Mouse (Mus musculus): ENCODE data around the gene Pcnx3. TPM values are rescaled to one million over a fixed set of nuclear protein-coding genes. Genes with fewer than 3 reads are reported as not detected.

Gene Pcnx3
- polyA plus RNA-seq, 1 experiment from 2014 or later: 20.9 TPM

DNA sequence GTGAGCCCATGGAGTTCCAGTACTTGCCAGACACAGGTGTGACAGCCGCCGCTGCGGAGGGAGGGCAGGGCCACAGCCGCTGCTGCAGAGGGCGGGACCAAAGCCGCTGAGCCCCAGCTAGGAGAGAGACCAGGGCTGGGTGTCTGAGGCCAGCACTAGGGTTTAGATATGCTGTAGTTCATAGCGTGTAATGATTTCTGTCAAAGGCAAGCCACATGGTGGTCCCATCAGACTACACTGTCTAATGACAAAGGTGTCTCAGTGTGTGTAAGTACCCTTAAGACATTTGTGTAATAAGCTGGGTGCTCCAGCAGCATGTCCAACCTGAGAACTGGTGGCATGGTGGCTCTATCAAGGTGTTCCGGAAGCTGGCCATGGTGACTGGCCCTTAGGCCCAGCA, 47.1 kb downstream of the Pcnx3 start:
- H3K36me3 ChIP-seq (ENCODE audit: control insufficient read depth, insufficient read depth, low read length): peaks cover 80% of the 10 kb centered on the region
- no peak overlapping the region for H3K4me3 ChIP-seq (ENCODE audit: low read depth, low read length)
- WGBS: 94% methylated on average over 8 of the region's 8 CpGs
- no peaks in the 10 kb centered on the region for H3K9me3 ChIP-seq (replicated peaks; ENCODE audit: control insufficient read depth, low read length)
- no peak overlapping the region for H3K4me2 ChIP-seq (ENCODE audit: low read length)
- H3K9ac ChIP-seq (ENCODE audit: low read length): no peak overlapping the region
- H3K27me3 ChIP-seq (replicated peaks; ENCODE audit: control insufficient read depth, insufficient read depth, low read length): no peaks in the 10 kb centered on the region
- ATAC-seq (no peak), DNase-seq (ENCODE audit: low spot score) (no peak)
- no peak overlapping the region for H3K27ac ChIP-seq (ENCODE audit: low read depth, low read length)
- peaks cover 7% of the 10 kb centered on the region; the same call in 1 of the 2 replicates for H3K4me1 ChIP-seq (ENCODE audit: control insufficient read depth, insufficient read depth, low read length)

DNA sequence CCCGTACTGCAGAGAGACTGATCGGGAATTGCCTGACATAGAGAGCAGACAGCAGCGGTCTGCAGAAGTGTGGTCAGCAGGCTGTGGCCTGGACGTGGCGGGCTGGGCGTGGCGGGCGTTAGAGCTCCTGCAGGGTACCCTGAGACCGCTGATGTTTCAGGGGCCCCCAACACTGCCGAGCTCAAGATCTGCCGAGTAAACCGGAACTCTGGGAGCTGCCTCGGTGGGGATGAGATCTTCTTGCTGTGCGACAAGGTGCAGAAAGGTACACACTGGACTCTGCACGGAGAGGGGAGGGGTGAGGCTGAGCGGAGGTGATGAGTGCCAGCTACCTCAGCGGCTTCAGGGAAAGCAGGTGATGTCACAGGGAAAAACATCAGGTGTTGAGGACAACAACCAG, 47.7 kb downstream of the Pcnx3 start:
- no peak for ATAC-seq
- Histone ChIP-seq H3K4me3 (ENCODE audit: low read depth, low read length) (no peak overlapping the region), H3K4me2 (ENCODE audit: low read length) (no peak overlapping the region), H3K27ac (ENCODE audit: low read depth, low read length) (no peak overlapping the region), H3K9me3 (replicated peaks; ENCODE audit: control insufficient read depth, low read length) (no peaks in the 10 kb centered on the region), H3K27me3 (replicated peaks; ENCODE audit: control insufficient read depth, insufficient read depth, low read length) (no peaks in the 10 kb centered on the region), H3K4me1 (ENCODE audit: control insufficient read depth, insufficient read depth, low read length) (peaks cover 8% of the 10 kb centered on the region; the same call in 1 of the 2 replicates), H3K9ac (ENCODE audit: low read length) (no peak overlapping the region), H3K36me3 (ENCODE audit: control insufficient read depth, insufficient read depth, low read length) (peaks cover 74% of the 10 kb centered on the region)
- no peak for DNase-seq (ENCODE audit: low spot score)
- WGBS: 92% methylated on average over 17 of the region's 17 CpGs

GRCm38 (mm10) chr19:5640339-5640738, 48.4 kb downstream of the Pcnx3 start:
- ATAC-seq (no peak), DNase-seq (ENCODE audit: low spot score) (no peak)
- no peak overlapping the region for H3K4me3 ChIP-seq (ENCODE audit: low read depth, low read length)
- no peaks in the 10 kb centered on the region for H3K9me3 ChIP-seq (replicated peaks; ENCODE audit: control insufficient read depth, low read length)
- no peak overlapping the region for H3K27ac ChIP-seq (ENCODE audit: low read depth, low read length)
- 83% methylated on average over 9 of the region's 9 CpGs for WGBS
- no peak overlapping the region for H3K4me2 ChIP-seq (ENCODE audit: low read length)
- no peak overlapping the region for H3K9ac ChIP-seq (ENCODE audit: low read length)
- peaks cover 67% of the 10 kb centered on the region for H3K36me3 ChIP-seq (ENCODE audit: control insufficient read depth, insufficient read depth, low read length)
- H3K4me1 ChIP-seq (ENCODE audit: control insufficient read depth, insufficient read depth, low read length): peaks cover 8% of the 10 kb centered on the region; the same call in 1 of the 2 replicates
- H3K27me3 ChIP-seq (replicated peaks; ENCODE audit: control insufficient read depth, insufficient read depth, low read length): no peaks in the 10 kb centered on the region

DNA sequence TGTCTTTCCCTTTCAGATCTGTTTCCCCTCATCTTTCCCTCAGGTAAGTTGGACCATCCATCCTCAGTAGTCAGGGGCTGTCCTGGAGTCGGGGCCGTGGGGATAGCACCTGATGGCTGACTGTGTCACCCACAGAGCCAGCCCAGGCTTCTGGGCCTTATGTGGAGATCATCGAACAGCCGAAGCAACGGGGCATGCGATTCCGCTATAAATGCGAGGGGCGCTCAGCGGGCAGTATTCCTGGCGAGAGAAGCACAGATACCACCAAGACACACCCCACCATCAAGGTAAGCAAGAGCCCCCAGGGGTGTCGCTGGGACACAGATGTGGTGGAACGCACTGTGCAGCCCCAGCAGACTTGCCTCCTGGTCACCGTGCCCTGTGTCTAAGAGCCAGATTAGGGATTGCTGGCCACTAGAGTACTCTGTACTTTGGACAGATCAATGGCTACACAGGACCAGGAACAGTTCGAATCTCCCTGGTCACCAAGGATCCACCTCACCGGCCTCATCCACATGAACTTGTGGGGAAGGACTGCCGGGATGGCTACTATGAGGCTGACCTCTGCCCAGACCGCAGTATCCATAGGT, 50.2 kb downstream of the Pcnx3 start:
- 91% methylated on average over 18 of the region's 18 CpGs for WGBS
- no peak for DNase-seq (ENCODE audit: low spot score)
- Histone ChIP-seq H3K4me2 (ENCODE audit: low read length) (peak overlapping the region; percentile 68), H3K9me3 (replicated peaks; ENCODE audit: control insufficient read depth, low read length) (no peaks in the 10 kb centered on the region), H3K9ac (ENCODE audit: low read length) (peak overlapping the region; percentile 88), H3K27me3 (replicated peaks; ENCODE audit: control insufficient read depth, insufficient read depth, low read length) (no peaks in the 10 kb centered on the region), H3K27ac (ENCODE audit: low read depth, low read length) (peak overlapping the region; percentile 81; the same call in 1 of the 2 replicates), H3K36me3 (ENCODE audit: control insufficient read depth, insufficient read depth, low read length) (peaks cover 49% of the 10 kb centered on the region), H3K4me1 (ENCODE audit: control insufficient read depth, insufficient read depth, low read length) (peaks cover 8% of the 10 kb centered on the region; the same call in 1 of the 2 replicates), H3K4me3 (ENCODE audit: low read depth, low read length) (peak overlapping the region; percentile 83)
- no peak for ATAC-seq

DNA sequence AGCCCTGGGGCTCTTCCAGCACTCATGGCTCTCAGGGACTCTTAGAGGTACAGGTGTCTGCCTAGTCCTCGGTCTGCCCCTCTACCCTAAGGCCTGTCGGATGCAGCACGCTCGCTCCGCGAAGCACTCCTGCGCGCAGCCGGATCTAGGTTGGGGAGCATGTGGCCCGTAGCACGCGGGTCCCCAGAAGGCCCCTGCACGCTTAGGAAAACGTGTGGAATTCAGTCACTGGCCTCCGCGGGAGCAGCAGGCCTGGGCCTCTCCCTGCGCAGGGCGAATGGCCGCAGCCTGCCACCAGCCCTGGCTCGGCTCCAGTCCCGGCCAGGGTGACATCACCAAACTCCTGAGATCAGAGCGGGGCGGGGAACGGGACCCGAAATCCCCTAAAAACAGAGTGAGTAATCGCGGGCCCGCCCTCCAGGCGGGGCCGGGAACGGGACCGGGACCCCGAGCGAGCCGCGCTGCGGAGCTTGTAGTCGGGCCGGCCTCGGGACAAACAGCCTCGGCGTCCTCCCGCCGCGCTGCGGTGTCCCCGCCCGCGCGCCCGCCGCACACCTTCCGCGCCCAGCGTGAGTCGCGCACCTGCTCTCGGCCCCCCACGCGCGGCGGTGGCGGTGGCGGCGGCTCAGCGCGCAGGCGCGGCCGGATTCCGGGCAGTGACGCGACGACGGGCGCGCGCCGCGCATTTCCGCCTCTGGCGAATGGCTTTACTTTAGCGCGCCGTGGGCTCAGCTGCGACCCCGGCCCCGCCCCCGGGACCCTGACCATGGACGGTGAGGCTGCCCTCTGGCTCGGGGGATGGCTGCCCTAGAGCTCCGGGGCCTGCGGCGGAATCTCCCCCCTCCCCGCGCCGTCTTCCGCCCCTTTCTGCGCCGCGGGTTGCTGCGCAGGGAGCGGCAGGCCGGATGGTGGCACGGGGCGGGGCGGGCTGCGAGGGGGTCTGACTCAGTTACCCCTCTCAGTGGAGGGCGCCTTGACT, 51.4 kb downstream of the Pcnx3 start, which contains the start of gene Rela:
TSS of gene Rela (plus strand) at position 415 of the 979 bp plus-strand sequence.
- Histone ChIP-seq H3K27ac (ENCODE audit: low read depth, low read length) (peak within 1 kb of the TSS; percentile 81), H3K9me3 (replicated peaks; ENCODE audit: control insufficient read depth, low read length) (no peaks in the 10 kb centered on the region), H3K36me3 (ENCODE audit: control insufficient read depth, insufficient read depth, low read length) (peaks cover 38% of the 10 kb centered on the region), H3K4me2 (ENCODE audit: low read length) (peak within 1 kb of the TSS; percentile 68), H3K4me3 (ENCODE audit: low read depth, low read length) (peak within 1 kb of the TSS; percentile 83), H3K4me1 (ENCODE audit: control insufficient read depth, insufficient read depth, low read length) (peaks cover 8% of the 10 kb centered on the region; the same call in 1 of the 2 replicates), H3K27me3 (replicated peaks; ENCODE audit: control insufficient read depth, insufficient read depth, low read length) (no peaks in the 10 kb centered on the region), H3K9ac (ENCODE audit: low read length) (peak within 1 kb of the TSS; percentile 88)
- WGBS: under 1% methylated on average over 80 of the region's 109 CpGs
- peak; percentile 84 for DNase-seq (ENCODE audit: low spot score)
- ATAC-seq: peak; percentile 87

DNA sequence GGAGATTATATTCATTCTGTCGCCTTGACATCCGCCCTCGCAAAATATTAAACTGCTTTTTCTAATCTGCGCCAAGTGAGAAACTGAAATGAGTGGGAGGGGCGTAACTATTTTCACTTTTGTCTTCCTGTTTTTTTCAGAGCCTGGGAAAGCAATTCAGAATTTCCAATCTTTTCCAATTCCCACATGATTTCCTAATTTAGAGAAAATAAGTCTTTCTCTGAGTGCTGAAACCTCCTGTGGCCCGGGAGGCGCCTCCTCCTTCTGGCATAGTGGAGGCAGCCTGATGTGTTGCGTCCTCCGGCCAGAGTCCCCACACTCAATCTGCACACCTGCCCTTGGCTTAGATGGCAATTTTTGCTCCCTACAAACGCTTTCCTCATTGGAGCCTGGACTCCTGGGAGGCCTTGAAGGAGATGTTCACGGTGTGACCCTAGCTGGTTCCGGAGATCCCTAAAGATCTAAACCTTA, 52.1 kb downstream of the Pcnx3 start:
- Histone ChIP-seq H3K36me3 (ENCODE audit: control insufficient read depth, insufficient read depth, low read length) (peaks cover 31% of the 10 kb centered on the region), H3K9ac (ENCODE audit: low read length) (peak overlapping the region; percentile 88), H3K9me3 (replicated peaks; ENCODE audit: control insufficient read depth, low read length) (no peaks in the 10 kb centered on the region), H3K4me2 (ENCODE audit: low read length) (peak overlapping the region; percentile 68), H3K27me3 (replicated peaks; ENCODE audit: control insufficient read depth, insufficient read depth, low read length) (no peaks in the 10 kb centered on the region), H3K4me3 (ENCODE audit: low read depth, low read length) (peak overlapping the region; percentile 83), H3K4me1 (ENCODE audit: control insufficient read depth, insufficient read depth, low read length) (peaks cover 8% of the 10 kb centered on the region; the same call in 1 of the 2 replicates), H3K27ac (ENCODE audit: low read depth, low read length) (peak overlapping the region; percentile 81)
- DNase-seq (ENCODE audit: low spot score) (no peak), ATAC-seq (no peak)
- 39% methylated on average over 12 of the region's 12 CpGs for WGBS

DNA sequence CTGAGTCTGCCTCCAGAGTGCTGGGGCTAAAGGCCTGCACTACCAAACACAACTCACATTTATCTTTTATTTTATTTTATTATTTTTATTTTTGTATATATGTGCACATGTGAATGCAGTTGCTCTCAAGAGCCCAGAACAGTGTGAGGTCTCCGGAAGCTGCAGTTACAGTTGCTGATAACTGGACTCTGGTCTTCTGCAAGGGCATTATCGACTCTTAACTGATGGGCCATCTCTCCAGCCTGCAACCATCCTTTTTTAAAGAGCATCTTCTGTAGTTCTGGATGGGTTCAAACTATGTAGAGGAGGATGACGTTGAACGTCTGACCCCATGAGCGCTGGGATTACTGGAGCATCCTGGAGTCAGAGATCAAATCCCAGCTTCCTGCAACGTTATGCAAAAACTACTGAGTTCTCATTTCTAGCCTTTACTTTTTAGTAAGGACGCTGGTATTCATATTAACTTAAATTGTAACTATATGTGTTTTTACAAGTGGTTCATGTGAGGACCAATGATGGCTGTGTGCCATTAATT, 52.6 kb downstream of the Pcnx3 start:
- Histone ChIP-seq H3K36me3 (ENCODE audit: control insufficient read depth, insufficient read depth, low read length) (peaks cover 26% of the 10 kb centered on the region), H3K27ac (ENCODE audit: low read depth, low read length) (no peak overlapping the region), H3K27me3 (replicated peaks; ENCODE audit: control insufficient read depth, insufficient read depth, low read length) (no peaks in the 10 kb centered on the region), H3K4me1 (ENCODE audit: control insufficient read depth, insufficient read depth, low read length) (peaks cover 8% of the 10 kb centered on the region; the same call in 1 of the 2 replicates), H3K9ac (ENCODE audit: low read length) (peak overlapping the region; percentile 88), H3K4me3 (ENCODE audit: low read depth, low read length) (no peak overlapping the region), H3K9me3 (replicated peaks; ENCODE audit: control insufficient read depth, low read length) (no peaks in the 10 kb centered on the region), H3K4me2 (ENCODE audit: low read length) (no peak overlapping the region)
- no peak for ATAC-seq
- 84% methylated on average over 7 of the region's 7 CpGs for WGBS
- no peak for DNase-seq (ENCODE audit: low spot score)

DNA sequence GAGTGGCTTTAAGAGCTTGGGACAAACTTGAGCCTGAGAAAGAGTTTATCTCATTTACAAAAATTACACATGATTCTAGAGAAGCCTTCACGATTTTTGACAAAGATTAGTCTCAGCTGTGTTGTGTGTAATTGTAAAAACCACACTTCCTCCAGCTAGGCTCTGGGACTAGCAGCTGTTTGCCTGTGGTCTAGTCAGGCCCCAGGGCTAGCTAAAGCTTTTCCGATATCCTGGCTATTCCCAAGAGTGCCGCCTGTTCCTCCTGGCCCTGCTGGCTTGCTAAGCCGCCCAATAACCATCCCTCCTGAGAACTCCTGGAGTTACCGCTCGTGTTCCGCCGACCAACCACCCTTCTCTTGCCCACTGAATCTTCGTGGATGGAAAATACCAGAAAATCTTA, 56.6 kb downstream of the Pcnx3 start:
- H3K9ac ChIP-seq (ENCODE audit: low read length): no peak overlapping the region
- no peak overlapping the region for H3K27ac ChIP-seq (ENCODE audit: low read depth, low read length)
- no peak for ATAC-seq
- H3K4me1 ChIP-seq (ENCODE audit: control insufficient read depth, insufficient read depth, low read length): peaks cover 3% of the 10 kb centered on the region; the same call in 1 of the 2 replicates
- no peak overlapping the region for H3K4me3 ChIP-seq (ENCODE audit: low read depth, low read length)
- no peaks in the 10 kb centered on the region for H3K27me3 ChIP-seq (replicated peaks; ENCODE audit: control insufficient read depth, insufficient read depth, low read length)
- no peak overlapping the region for H3K4me2 ChIP-seq (ENCODE audit: low read length)
- no peaks in the 10 kb centered on the region for H3K36me3 ChIP-seq (ENCODE audit: control insufficient read depth, insufficient read depth, low read length)
- WGBS: 84% methylated on average over 9 of the region's 9 CpGs
- no peaks in the 10 kb centered on the region for H3K9me3 ChIP-seq (replicated peaks; ENCODE audit: control insufficient read depth, low read length)
- no peak for DNase-seq (ENCODE audit: low spot score)
